Mouse (Mus musculus): ENCODE results near the gene Mynn. TPM values are rescaled to one million over a fixed set of nuclear protein-coding genes. Genes with fewer than 3 reads are reported as not detected.

The Mynn gene
- polyA plus RNA-seq, 1 experiment = 20.6 TPM

DNA sequence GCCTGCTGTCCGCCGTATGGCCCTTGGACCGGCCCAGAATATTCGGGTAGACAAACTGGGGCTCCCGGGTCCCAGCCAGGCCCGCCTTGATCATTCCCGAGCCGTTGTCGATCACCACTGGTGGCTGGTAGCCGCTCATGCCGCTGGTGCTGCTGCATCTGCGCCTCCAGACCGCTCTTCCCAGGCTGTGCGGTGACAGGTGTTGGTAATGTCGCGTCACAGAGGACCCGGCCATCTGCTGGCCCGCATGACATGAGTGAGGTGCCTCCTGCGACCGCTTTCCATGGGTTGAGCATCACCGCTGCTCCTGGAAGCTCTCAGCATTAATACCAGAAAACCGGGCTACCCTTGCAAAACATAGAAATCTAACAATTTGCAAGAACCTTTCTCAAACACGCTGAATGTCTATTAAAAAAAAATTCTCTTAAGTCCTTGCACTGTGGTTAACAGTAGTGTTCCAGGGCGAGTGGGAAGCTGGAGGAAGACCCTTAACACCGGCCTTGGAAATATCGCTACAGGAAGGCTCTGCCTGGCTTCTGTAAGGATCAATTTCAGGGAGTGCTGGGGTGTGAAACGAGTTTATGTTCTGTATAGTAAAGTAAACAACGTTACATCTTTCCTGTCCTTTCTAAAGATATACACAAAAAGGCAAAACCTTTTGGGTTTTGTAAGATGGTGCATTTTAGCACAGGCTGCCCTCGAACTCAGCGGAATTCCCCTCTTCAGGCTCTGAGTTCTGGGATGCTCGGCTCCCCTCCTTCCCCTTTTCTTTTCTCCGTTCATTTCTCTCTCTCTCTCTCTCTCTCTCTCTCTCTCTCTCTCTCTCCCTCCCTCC, 1.9 kb upstream of the Mynn start, which contains the start of gene Actrt3:
Actrt3 (minus strand) TSS at position 229 of the 835 bp plus-strand sequence.
- TF ChIP-seq POLR2A (IDR thresholded peaks at IDR 0.05; ENCODE audit: borderline replicate concordance, extremely low read depth, insufficient read depth, insufficient read length, poor library complexity, severe bottlenecking) (no peak), CTCF (IDR thresholded peaks at IDR 0.05; ENCODE audit: borderline replicate concordance, extremely low read depth, insufficient read depth, insufficient read length) (no peak)
- peak; percentile 74 for DNase-seq (ENCODE audit: low read depth)

DNA sequence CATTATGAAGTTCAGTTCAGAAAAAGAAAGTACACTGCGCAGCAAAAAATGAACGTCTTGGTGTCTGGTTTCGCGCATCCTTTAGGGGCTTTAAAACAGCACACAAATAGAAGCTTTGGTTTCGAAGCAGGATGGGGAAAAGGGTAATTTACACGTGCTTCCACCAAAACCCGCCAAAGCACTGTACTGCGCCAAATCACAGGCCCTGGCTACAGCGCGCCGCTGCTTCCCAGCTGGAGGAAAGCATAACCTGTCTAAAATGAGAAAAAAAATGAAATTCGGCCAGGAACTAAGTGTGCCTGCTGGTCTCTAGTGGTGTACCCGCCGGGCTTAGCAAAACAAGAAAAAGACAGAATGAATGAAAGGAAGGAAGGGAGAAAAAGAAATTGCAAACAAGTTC, 1.1 kb upstream of the Mynn start:
- TF ChIP-seq POLR2A (IDR thresholded peaks at IDR 0.05; ENCODE audit: borderline replicate concordance, extremely low read depth, insufficient read depth, insufficient read length, poor library complexity, severe bottlenecking) = no peak
- TF ChIP-seq CTCF (IDR thresholded peaks at IDR 0.05; ENCODE audit: borderline replicate concordance, extremely low read depth, insufficient read depth, insufficient read length) = no peak
- peak; percentile 69 for DNase-seq (ENCODE audit: low read depth)

DNA sequence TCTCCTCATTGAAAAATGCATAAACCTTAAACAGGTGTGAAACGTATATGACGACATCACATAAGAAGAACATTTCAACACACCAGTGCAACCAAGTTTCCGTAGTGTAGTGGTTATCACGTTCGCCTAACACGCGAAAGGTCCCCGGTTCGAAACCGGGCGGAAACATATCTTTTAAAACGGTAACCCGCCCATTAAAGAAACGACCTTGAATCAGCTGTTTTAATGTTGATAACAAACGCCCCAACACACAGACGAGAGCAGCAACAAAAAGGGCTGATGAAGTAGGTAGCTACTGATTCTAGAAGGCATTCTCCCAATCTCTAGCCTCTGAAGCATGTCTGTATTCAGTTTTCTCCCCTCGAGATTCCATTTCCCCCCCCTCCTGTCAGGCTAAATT, 690 bp upstream of the Mynn start:
- no peak for TF ChIP-seq CTCF (IDR thresholded peaks at IDR 0.05; ENCODE audit: borderline replicate concordance, extremely low read depth, insufficient read depth, insufficient read length)
- peak; percentile 90 for DNase-seq (ENCODE audit: low read depth)

DNA sequence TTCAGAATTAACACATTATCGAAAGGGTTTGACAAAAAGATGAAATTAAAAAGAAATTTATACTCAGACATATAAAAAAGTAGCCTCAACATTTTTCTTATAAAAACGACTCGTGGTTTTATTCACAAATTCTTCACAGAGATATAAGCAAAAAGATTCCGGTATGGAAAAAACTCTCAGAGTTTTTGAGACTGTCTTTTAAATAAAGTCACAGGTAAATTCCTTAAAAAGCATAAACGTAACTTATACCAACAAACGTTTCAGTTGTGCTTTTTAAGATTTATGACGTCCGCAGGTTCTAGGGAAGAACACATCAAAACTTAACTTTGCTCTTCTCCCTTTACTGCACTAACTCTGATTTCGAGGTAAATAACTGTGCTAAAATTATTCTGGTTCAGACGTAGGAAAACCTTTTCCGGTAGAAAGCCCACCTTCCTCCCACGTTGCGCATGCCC, 228 bp upstream of the Mynn start:
- no peak for TF ChIP-seq CTCF (IDR thresholded peaks at IDR 0.05; ENCODE audit: borderline replicate concordance, extremely low read depth, insufficient read depth, insufficient read length)
- no peak for TF ChIP-seq POLR2A (IDR thresholded peaks at IDR 0.05; ENCODE audit: borderline replicate concordance, extremely low read depth, insufficient read depth, insufficient read length, poor library complexity, severe bottlenecking)
- DNase-seq (ENCODE audit: low read depth) = no peak

DNA sequence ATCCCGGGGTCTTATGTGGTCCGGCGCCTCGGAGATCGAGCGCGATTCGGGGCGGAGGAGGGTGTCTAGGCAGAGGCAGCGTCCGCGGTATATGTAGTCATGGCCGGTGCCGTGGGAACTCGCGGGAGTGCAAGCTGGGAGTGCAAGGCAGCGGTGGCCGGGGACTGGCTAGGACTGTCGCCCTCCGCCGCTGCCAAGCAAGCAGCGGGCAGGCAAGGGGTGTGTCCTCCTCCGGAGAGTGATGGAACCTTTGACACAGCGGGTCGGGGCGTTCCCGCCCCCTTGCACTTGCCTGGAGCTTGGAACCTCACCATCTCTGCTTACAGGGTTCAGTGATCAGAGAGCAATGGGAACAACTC, 854 bp downstream of the Mynn start:
- TF ChIP-seq CTCF (IDR thresholded peaks at IDR 0.05; ENCODE audit: borderline replicate concordance, extremely low read depth, insufficient read depth, insufficient read length) (no peak), POLR2A (IDR thresholded peaks at IDR 0.05; ENCODE audit: borderline replicate concordance, extremely low read depth, insufficient read depth, insufficient read length, poor library complexity, severe bottlenecking) (no peak)
- no peak for DNase-seq (ENCODE audit: low read depth)

DNA sequence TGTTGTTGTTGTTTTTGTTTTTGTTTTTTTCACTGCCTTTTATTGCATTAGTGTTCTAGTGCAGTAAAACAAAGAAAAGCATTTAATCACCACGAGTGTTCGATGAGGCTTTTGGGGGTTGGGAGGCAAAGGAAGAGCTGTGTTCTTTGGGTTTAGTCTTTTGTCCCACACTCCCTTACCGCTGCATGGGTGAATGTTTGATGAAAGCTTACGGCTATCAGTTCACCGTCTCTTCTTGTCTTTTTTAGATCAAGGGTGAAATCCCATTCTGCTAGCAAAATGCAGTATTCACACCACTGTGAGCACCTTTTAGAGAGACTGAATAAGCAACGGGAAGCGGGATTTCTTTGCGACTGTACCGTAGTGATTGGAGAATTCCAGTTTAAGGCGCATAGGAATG, 1.4 kb downstream of the Mynn start:
- peak; percentile 3 for DNase-seq (ENCODE audit: low read depth)
- no peak for TF ChIP-seq CTCF (IDR thresholded peaks at IDR 0.05; ENCODE audit: borderline replicate concordance, extremely low read depth, insufficient read depth, insufficient read length)
- TF ChIP-seq POLR2A (IDR thresholded peaks at IDR 0.05; ENCODE audit: borderline replicate concordance, extremely low read depth, insufficient read depth, insufficient read length, poor library complexity, severe bottlenecking) = no peak

DNA sequence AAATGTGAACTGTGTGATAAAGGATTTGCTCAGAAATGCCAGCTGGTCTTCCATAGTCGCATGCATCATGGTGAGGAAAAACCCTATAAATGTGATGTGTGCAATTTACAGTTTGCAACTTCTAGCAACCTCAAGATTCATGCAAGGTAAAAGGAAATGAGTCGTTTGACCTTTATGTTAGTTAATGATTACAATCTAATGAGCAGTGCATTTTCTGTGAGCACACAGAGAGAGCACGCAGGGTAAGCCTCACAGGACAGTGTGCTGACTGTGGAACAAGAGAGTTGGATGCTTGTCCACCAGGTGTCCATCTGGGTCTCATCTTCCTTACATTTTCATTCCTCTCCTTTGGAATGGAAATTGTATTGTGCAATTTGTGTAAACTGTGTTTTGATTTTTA, 7.1 kb downstream of the Mynn start:
- no peak for TF ChIP-seq POLR2A (IDR thresholded peaks at IDR 0.05; ENCODE audit: borderline replicate concordance, extremely low read depth, insufficient read depth, insufficient read length, poor library complexity, severe bottlenecking)
- TF ChIP-seq CTCF (IDR thresholded peaks at IDR 0.05; ENCODE audit: borderline replicate concordance, extremely low read depth, insufficient read depth, insufficient read length) = no peak
- DNase-seq (ENCODE audit: low read depth) = no peak

DNA sequence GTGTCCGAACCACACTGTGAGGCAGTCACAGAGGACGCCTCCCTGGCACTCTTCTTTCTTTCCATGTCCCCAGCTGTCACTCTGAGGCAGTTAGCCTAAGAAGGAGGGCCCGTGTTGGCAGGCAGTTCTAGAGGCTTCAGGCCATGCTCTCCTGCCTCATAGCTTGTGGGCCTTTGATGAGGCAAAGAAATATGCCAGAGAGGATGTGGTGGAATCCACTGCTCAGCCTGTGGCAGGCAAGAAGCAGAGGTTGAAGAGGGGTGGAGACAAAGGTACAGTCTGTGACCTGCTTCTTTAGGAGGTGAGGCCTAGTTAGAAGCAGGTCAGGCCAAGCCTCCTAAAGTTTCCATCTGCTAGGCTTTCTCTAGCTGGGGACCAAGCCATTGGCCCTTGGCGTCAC, 9.1 kb downstream of the Mynn start:
- DNase-seq (ENCODE audit: low read depth) = no peak
- no peak for TF ChIP-seq POLR2A (IDR thresholded peaks at IDR 0.05; ENCODE audit: borderline replicate concordance, extremely low read depth, insufficient read depth, insufficient read length, poor library complexity, severe bottlenecking)
- TF ChIP-seq CTCF (IDR thresholded peaks at IDR 0.05; ENCODE audit: borderline replicate concordance, extremely low read depth, insufficient read depth, insufficient read length) = no peak

DNA sequence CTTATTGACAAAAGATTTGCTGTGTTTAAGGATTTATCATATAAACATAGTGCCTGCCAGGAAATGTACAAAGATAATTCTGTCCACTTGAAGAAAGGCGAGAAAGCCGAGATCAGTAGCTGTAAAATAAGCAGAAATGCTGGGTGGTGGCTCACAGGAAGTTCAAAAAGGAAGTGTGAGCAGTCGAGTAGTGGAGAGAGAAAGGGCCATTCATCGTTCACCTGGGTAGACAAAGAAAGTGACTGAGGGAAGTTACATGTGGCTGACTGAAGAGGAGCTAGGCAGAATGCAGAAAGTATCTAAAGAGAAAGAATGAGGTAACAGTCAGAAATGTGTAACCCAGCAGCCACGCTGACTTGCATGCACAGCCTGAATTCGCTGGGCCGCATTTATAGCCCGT, 18.3 kb downstream of the Mynn start:
- no peak for DNase-seq (ENCODE audit: low read depth)
- TF ChIP-seq POLR2A (IDR thresholded peaks at IDR 0.05; ENCODE audit: borderline replicate concordance, extremely low read depth, insufficient read depth, insufficient read length, poor library complexity, severe bottlenecking) (no peak), CTCF (IDR thresholded peaks at IDR 0.05; ENCODE audit: borderline replicate concordance, extremely low read depth, insufficient read depth, insufficient read length) (no peak)

DNA sequence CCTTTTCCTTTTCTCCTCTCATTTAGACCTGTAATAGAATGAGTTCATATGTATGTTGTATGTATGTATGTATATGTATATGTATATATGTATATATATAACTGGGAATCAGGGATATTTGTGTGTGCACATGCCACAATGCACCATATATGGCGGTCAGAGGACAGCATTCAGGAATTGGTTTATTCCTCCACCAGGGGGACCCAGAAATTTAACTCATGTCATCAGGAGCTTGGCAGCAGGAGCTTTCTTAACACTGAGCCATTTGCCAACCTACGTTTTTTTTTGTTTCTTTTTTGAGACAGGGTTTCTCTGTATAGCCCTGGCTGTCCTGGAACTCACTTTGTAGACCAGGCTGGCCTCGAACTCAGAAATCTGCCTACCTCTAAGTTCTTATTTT, 31.8 kb downstream of the Mynn start:
- TF ChIP-seq POLR2A (IDR thresholded peaks at IDR 0.05; ENCODE audit: borderline replicate concordance, extremely low read depth, insufficient read depth, insufficient read length, poor library complexity, severe bottlenecking) (no peak), CTCF (IDR thresholded peaks at IDR 0.05; ENCODE audit: borderline replicate concordance, extremely low read depth, insufficient read depth, insufficient read length) (peak; percentile 18; the same call in 1 of the 2 replicates)
- peak; percentile 5 for DNase-seq (ENCODE audit: low read depth)

DNA sequence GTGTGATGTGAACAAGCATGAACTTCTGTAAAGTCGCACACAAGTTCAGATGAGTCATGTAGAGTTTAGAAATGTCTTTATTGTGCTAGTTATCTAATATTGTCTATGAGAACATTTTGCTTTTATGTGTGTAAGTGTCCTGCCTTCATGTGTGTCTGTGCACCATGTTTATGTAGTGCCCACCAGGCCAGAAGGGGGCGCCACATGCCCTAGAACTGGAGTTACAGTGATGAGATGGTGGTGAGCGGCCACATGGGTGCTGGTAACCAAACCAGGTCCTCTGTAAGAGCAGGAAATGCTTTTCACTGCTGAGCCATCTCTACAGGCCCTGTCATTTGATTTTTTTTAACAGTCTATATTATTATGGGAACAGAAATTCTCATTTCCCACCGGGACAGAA, 33.8 kb downstream of the Mynn start:
- TF ChIP-seq POLR2A (IDR thresholded peaks at IDR 0.05; ENCODE audit: borderline replicate concordance, extremely low read depth, insufficient read depth, insufficient read length, poor library complexity, severe bottlenecking) (no peak), CTCF (IDR thresholded peaks at IDR 0.05; ENCODE audit: borderline replicate concordance, extremely low read depth, insufficient read depth, insufficient read length) (no peak)
- DNase-seq (ENCODE audit: low read depth) = no peak

DNA sequence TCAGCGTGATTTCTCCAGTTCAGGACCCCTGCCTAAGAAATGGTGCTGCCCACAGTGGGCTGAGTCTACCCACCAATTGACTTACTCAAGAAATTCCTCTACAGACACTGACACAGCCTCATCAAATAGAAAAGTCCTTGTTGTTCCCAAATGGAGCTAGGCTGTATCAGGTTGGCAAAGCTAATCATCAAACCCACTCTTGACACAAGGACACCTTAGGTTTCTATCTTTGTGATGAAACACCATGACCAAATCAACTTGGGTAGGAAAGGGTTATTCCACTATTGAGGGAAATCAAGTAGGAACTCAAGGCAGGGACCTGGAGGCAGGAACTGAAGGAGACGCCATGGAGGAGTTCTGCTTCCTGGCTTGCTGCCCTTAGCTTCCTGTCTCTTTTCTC, 42.3 kb downstream of the Mynn start, which contains the start of gene Lrriq4:
Lrriq4 (plus strand) TSS at position 301 of the 400 bp plus-strand sequence.
- TF ChIP-seq CTCF (IDR thresholded peaks at IDR 0.05; ENCODE audit: borderline replicate concordance, extremely low read depth, insufficient read depth, insufficient read length) = no peak
- no peak for TF ChIP-seq POLR2A (IDR thresholded peaks at IDR 0.05; ENCODE audit: borderline replicate concordance, extremely low read depth, insufficient read depth, insufficient read length, poor library complexity, severe bottlenecking)
- peak; percentile 19 for DNase-seq (ENCODE audit: low read depth)

All from brain, embryonic 14.5 days (tissue).